In the genomic region with DNA sequence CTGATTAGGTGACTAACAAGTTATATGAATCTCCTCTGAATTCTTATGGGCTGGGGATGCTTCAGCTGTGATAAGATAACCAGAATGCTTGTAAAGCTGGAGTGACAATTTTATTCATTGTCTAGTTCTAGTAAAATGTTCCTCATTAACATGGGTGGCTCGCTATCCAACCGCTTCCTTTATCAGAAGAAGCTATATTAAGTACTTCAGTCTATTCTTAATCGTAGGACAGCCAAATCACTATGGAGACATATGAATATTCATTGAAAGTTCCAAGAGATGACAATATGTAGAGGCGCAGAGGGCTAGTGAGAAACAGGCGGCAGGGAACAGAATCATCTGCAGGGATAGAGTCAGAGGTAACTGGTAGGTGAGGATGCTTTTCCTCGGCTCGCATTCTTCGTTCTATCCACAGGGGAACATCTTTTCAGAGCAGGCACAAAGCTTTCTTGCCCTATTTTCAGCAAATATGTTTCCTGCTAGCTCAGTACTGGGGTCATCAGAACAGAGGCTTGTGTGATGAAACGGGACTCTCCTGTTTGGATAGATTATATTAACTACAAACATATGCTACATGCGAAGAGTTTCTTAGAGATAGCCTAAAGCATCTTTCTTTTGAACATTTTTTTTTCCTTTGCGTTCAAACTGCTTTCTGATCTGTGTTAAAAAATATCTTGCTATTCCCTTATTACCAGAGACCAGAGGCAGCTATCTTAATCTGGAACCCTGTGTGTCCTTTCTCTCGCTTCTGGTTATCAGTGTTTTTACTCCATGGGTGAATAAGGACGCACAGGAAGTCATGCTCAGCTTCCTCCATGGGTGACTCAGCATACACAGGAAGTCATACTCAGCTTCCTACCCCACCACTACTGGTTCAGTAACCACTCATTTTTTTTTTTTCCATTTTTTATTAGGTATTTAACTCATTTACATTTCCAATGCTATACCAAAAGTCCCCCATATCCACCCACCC, we compare ENCODE assay signal across 9 mouse cellular contexts. TPM values are rescaled to one million over a fixed set of nuclear protein-coding genes. Genes with fewer than 3 reads are reported as not detected.
DNase-seq lines count a peak whose midpoint lies in the region; ATAC-seq and TF ChIP-seq lines count a peak whose summit lies in the region.
"Had no signal": no experiment of that assay in that cellular context is flagged by ENCODE, and none has a peak within 500 bp of the region (broad histone marks: within the 10 kb centered on the region; RNA-seq: fewer than 3 reads in every experiment).

No protein-coding gene starts in this region.

- no peak for DNase-seq in kidney, postnatal 0 days (ENCODE audit: low spot score)
- DNase-seq in kidney, adult 8-10 months: no peak
- DNase-seq in brain, adult 2 months (ENCODE audit: low read depth, low spot score): peak; percentile 52
- peak; percentile 82 for DNase-seq in midbrain, embryonic 11.5 days (ENCODE audit: low spot score, missing footprints)
- no peak for DNase-seq in thymus, adult 18-20 months
- DNase-seq in spleen, adult 18-20 months: no peak
- DNase-seq in gastrocnemius, postnatal 10 days: no peak

- H3K9ac ChIP-seq in kidney, postnatal 0 days (ENCODE audit: low read depth, low read length): no peak overlapping the region
- no peak overlapping the region for H3K9ac ChIP-seq in midbrain, embryonic 11.5 days (ENCODE audit: low read length)

- H3K27me3 ChIP-seq in kidney, postnatal 0 days (ENCODE audit: insufficient read depth, low read length): no peaks in the 10 kb centered on the region
- no peaks in the 10 kb centered on the region for H3K27me3 ChIP-seq in midbrain, embryonic 11.5 days (ENCODE audit: control insufficient read depth, insufficient read depth, low read length)

- TF ChIP-seq CTCF in kidney, postnatal 0 days (IDR thresholded peaks at IDR 0.05; ENCODE audit: low read depth): no peak

- no peak for ATAC-seq in kidney, postnatal 0 days (replicated peaks; ENCODE audit: low FRiP score, low read depth)
- peak; percentile 14 to 25; a peak in 1 of 4 replicates for ATAC-seq in hematopoietic stem cell, adult 5-6 weeks (replicated peaks in 1 of 2; ENCODE audit: insufficient read depth in 1 of 2, low FRiP score in 2 of 2, low TSS enrichment in 1 of 2, low read depth in 1 of 2, poor library complexity in 2 of 2, severe bottlenecking in 2 of 2)
- ATAC-seq in midbrain, embryonic 11.5 days (ENCODE audit: low FRiP score): peak; percentile 33; the same call in 1 of the 2 replicates

- peak overlapping the region; percentile 48; the same call in 1 of the 2 replicates for H3K4me2 ChIP-seq in kidney, postnatal 0 days (ENCODE audit: low read length)
- H3K4me2 ChIP-seq in midbrain, embryonic 11.5 days: peak overlapping the region; percentile 8; the same call in 1 of the 2 replicates

- 81% methylated on average over 13 of the region's 13 CpGs for WGBS in kidney, postnatal 0 days
- 73% methylated on average over 13 of the region's 13 CpGs for WGBS in midbrain, embryonic 11.5 days

- H3K36me3 ChIP-seq in kidney, postnatal 0 days (ENCODE audit: insufficient read depth, low read length): no peaks in the 10 kb centered on the region
- H3K36me3 ChIP-seq in midbrain, embryonic 11.5 days (ENCODE audit: control insufficient read depth, insufficient read depth, low read length): no peaks in the 10 kb centered on the region

- H3K9me3 ChIP-seq in kidney, postnatal 0 days (replicated peaks; ENCODE audit: low read length): no peaks in the 10 kb centered on the region
- H3K9me3 ChIP-seq in midbrain, embryonic 11.5 days (ENCODE audit: control insufficient read depth, low read length): no peaks in the 10 kb centered on the region

- no peak overlapping the region for H3K27ac ChIP-seq in kidney, postnatal 0 days
- H3K27ac ChIP-seq in midbrain, embryonic 11.5 days (ENCODE audit: low read depth, low read length): no peak overlapping the region

- 0 out of 2 replicates have a peak overlapping the region, but pooled peaks have one; percentile 4 for H3K4me3 ChIP-seq in kidney, postnatal 0 days (replicated peaks; ENCODE audit: low read depth, low read length)
- no peak overlapping the region for H3K4me3 ChIP-seq in midbrain, embryonic 11.5 days (ENCODE audit: low read depth, low read length)
- H3K4me3 ChIP-seq: erythroblast, embryonic 14.5 days had no signal

- H3K4me1 ChIP-seq in kidney, postnatal 0 days (replicated peaks; ENCODE audit: insufficient read depth, low read length): no peaks in the 10 kb centered on the region
- H3K4me1 ChIP-seq in midbrain, embryonic 11.5 days (ENCODE audit: control insufficient read depth, insufficient read depth, low read length): no peaks in the 10 kb centered on the region; the same call in 1 of the 2 replicates

RNA-seq across cellular contexts. Expression of gene Wdr20rt, which starts 34.1 kb away (rescaled TPM):
- not detected in 2 replicates for polyA plus RNA-seq in kidney, postnatal 0 days (2015; fragmentation: Nextera tagmentation; extraction: Ambion mirVana)
- total RNA-seq in hematopoietic stem cell, adult 5-6 weeks (2017): not detected in 2 replicates
- polyA plus RNA-seq in midbrain, embryonic 11.5 days (2014; fragmentation: Nextera tagmentation; extraction: Ambion mirVana): not detected in 2 replicates
- total RNA-seq in gastrocnemius, postnatal 10 days (2021): not detected
- polyA plus RNA-seq: erythroblast, embryonic 14.5 days had no signal

Comparison
In these comparisons a context has a peak if more than half of its experiments do, and no peak if none do; other contexts are left out.
1. DNase-seq: peak in brain, adult 2 months (single experiment) and midbrain, embryonic 11.5 days (single experiment); none in kidney, postnatal 0 days (single experiment), kidney, adult 8-10 months (0 of 2), thymus, adult 18-20 months (0 of 2), spleen, adult 18-20 months (0 of 2) and gastrocnemius, postnatal 10 days (single experiment).